Mouse (Mus musculus) layer of hippocampus, adult 18-20 months (tissue): ENCODE measurements around the gene Ppp6r2. TPM values are rescaled to one million over a fixed set of nuclear protein-coding genes. Genes with fewer than 3 reads are reported as not detected.
A peak's percentile ranks its signal among the peaks of the same experiment; 100 is the strongest.

Source experiments
- DNase-seq, 2 experiments: peaks; one replicate each; pipeline ENCODE4 v3.0.0; 2022; ENCODE audit warnings: low spot score in 2 of 2
- total RNA-seq, 2 experiments: library from RNA; stranded (reverse); gene quantifications; 2 replicates each; pipeline ENCODE4 v1.2.3; 2021

Ppp6r2 gene
- total RNA-seq, 2 experiments from 2014 or later = 157 to 166 TPM

- DNase-seq = no peak
These were observed 29.7 kb downstream of the Ppp6r2 start for GRCm38 (mm10) chr15:89241025-89241424.

GRCm38 (mm10) chr15:89249063-89249462 lies 37.7 kb downstream of the Ppp6r2 start:
- DNase-seq = no peak

- no peak for DNase-seq
These were observed 44.0 kb downstream of the Ppp6r2 start for GRCm38 (mm10) chr15:89255330-89255729.

- no peak for DNase-seq
These were observed 47.6 kb downstream of the Ppp6r2 start for GRCm38 (mm10) chr15:89258997-89259396.

- DNase-seq = no peak
These were observed 53.1 kb downstream of the Ppp6r2 start for GRCm38 (mm10) chr15:89264485-89264884.

- no peak for DNase-seq
These were observed 64.1 kb downstream of the Ppp6r2 start for GRCm38 (mm10) chr15:89275497-89275896.

GRCm38 (mm10) chr15:89277366-89277765 lies 66.0 kb downstream of the Ppp6r2 start:
- DNase-seq = no peak

- no peak for DNase-seq
These were observed 71.2 kb downstream of the Ppp6r2 start for GRCm38 (mm10) chr15:89282546-89282945.

GRCm38 (mm10) chr15:89284094-89284493 lies 72.7 kb downstream of the Ppp6r2 start:
- no peak for DNase-seq

GRCm38 (mm10) chr15:89285004-89285403 lies 73.7 kb downstream of the Ppp6r2 start:
- DNase-seq = peak in 1 of 2 experiments; percentile 51

- DNase-seq = no peak
These were observed 74.1 kb downstream of the Ppp6r2 start for GRCm38 (mm10) chr15:89285478-89285877.

- no peak for DNase-seq
These were observed 74.8 kb downstream of the Ppp6r2 start for GRCm38 (mm10) chr15:89286114-89286513.

- no peak for DNase-seq
These were observed 75.2 kb downstream of the Ppp6r2 start for GRCm38 (mm10) chr15:89286582-89286981.

GRCm38 (mm10) chr15:89288227-89288767 lies 76.9 kb downstream of the Ppp6r2 start:
- no peak for DNase-seq

- no peak for DNase-seq
These were observed 78.1 kb downstream of the Ppp6r2 start for GRCm38 (mm10) chr15:89289455-89289854.

GRCm38 (mm10) chr15:89291521-89291920 lies 80.2 kb downstream of the Ppp6r2 start:
- no peak for DNase-seq

- no peak for DNase-seq
These were observed 81.4 kb downstream of the Ppp6r2 start for GRCm38 (mm10) chr15:89292795-89293194.

- no peak for DNase-seq
These were observed 82.4 kb downstream of the Ppp6r2 start for GRCm38 (mm10) chr15:89293778-89294177.

- DNase-seq = no peak
These were observed 84.3 kb downstream of the Ppp6r2 start for GRCm38 (mm10) chr15:89295580-89296165.

GRCm38 (mm10) chr15:89296465-89296864 lies 85.1 kb downstream of the Ppp6r2 start:
- DNase-seq = no peak

- peak in 1 of 2 experiments; percentile 78 for DNase-seq
These were observed 86.3 kb downstream of the Ppp6r2 start for GRCm38 (mm10) chr15:89297695-89298094.

GRCm38 (mm10) chr15:89300180-89300579 lies 88.8 kb downstream of the Ppp6r2 start:
- no peak for DNase-seq

- no peak for DNase-seq
These were observed 89.2 kb downstream of the Ppp6r2 start for GRCm38 (mm10) chr15:89300600-89300999.
